Mouse (Mus musculus) MEL (cell line): ENCODE results near the gene Tradd. TPM values are rescaled to one million over a fixed set of nuclear protein-coding genes. Genes with fewer than 3 reads are reported as not detected.

Source experiments
- DNase-seq: peaks from one replicate; pipeline ENCODE4 v3.0.0; 2011; ENCODE audit warnings: low read depth, low spot score
- H3K27ac ChIP-seq: 2 replicates; pipeline ENCODE4 v1.5.1; 2012; ENCODE audit warnings: low read depth, mild to moderate bottlenecking, control low read depth, low read length, moderate library complexity; ENCODE audit not compliant: control insufficient read depth
- H3K27me3 ChIP-seq, 2 experiments: fragments of 150-350 bp in 1 of 2; sonication (generic) in 1 of 2; 2 replicates each; pipeline ENCODE4 v1.6.1; 2012; ENCODE audit warnings: low read length in 2 of 2, mild to moderate bottlenecking in 2 of 2, improper control_type of control experiment in 1 of 2, moderate library complexity in 1 of 2; ENCODE audit not compliant: insufficient read depth in 2 of 2, control insufficient read depth in 1 of 2
- H3K36me3 ChIP-seq, 2 experiments: 2 replicates each; pipeline ENCODE4 v1.6.1; 2012 to 2014; ENCODE audit warnings: low read length in 2 of 2, improper control_type of control experiment in 1 of 2, inconsistent platforms in 1 of 2, mild to moderate bottlenecking in 1 of 2; ENCODE audit not compliant: insufficient read depth in 2 of 2, control insufficient read depth in 1 of 2
- H3K4me1 ChIP-seq, 2 experiments: fragments of 150-350 bp in 1 of 2; sonication (generic) in 1 of 2; 2 replicates each; pipeline ENCODE4 v1.6.1; 2012; ENCODE audit warnings: low read length in 2 of 2, improper control_type of control experiment in 1 of 2, mild to moderate bottlenecking in 1 of 2; ENCODE audit not compliant: insufficient read depth in 2 of 2, control insufficient read depth in 1 of 2
- H3K4me3 ChIP-seq, 2 experiments: fragments of 150-350 bp in 1 of 2; sonication (generic) in 1 of 2; 2 replicates each; pipeline ENCODE4 v1.5.1; 2012; ENCODE audit warnings: low read depth in 2 of 2, low read length in 2 of 2, mild to moderate bottlenecking in 2 of 2, moderate library complexity in 2 of 2, control low read depth in 1 of 2, improper control_type of control experiment in 1 of 2; ENCODE audit not compliant: control insufficient read depth in 1 of 2, insufficient read depth in 1 of 2
- H3K79me2 ChIP-seq: 2 replicates; pipeline ENCODE4 v1.6.1; 2012; ENCODE audit warnings: mild to moderate bottlenecking, low read length, moderate library complexity; ENCODE audit not compliant: control insufficient read depth, poor library complexity, insufficient read depth
- H3K9ac ChIP-seq: 2 replicates; pipeline ENCODE4 v1.6.1; 2012; ENCODE audit warnings: low read depth, mild to moderate bottlenecking, control low read depth, low read length, moderate library complexity; ENCODE audit not compliant: control insufficient read depth, poor library complexity, severe bottlenecking
- H3K9me3 ChIP-seq: fragments of 150-350 bp; sonication (generic); replicated peaks from 2 replicates; pipeline ENCODE4 v1.6.1; 2012; ENCODE audit warnings: mild to moderate bottlenecking, low read length, improper control_type of control experiment, moderate library complexity; ENCODE audit not compliant: insufficient read depth
- CHD1 ChIP-seq: IDR thresholded peaks from 2 replicates; pipeline ENCODE4 v1.6.1; 2012; ENCODE audit warnings: low read depth, mild to moderate bottlenecking, inconsistent platforms, low read length, improper control_type of control experiment
- E2F4 ChIP-seq: IDR thresholded peaks from 2 replicates; pipeline ENCODE4 v1.6.1; 2011; ENCODE audit warnings: low read depth, low read length, improper control_type of control experiment, borderline replicate concordance
- EP300 ChIP-seq, 2 experiments: IDR thresholded peaks; 2 replicates each; pipeline ENCODE4 v1.6.1; 2011; ENCODE audit warnings: improper control_type of control experiment in 2 of 2, low read length in 2 of 2, low read depth in 1 of 2, mild to moderate bottlenecking in 1 of 2
- GABPA ChIP-seq: IDR thresholded peaks from 2 replicates; pipeline ENCODE4 v1.6.1; 2012; ENCODE audit warnings: low read depth, mild to moderate bottlenecking, inconsistent platforms, low read length, improper control_type of control experiment, moderate library complexity
- HCFC1 ChIP-seq: IDR thresholded peaks from 2 replicates; pipeline ENCODE4 v1.6.1; 2012; ENCODE audit warnings: low read depth, mild to moderate bottlenecking, inconsistent platforms, low read length, improper control_type of control experiment, moderate library complexity
- JUND ChIP-seq: IDR thresholded peaks from 2 replicates; pipeline ENCODE4 v1.6.1; 2011; ENCODE audit warnings: low read depth, mild to moderate bottlenecking, improper control_type of control experiment, low read length
- MAFK ChIP-seq: IDR thresholded peaks from 2 replicates; pipeline ENCODE4 v1.6.1; 2011; ENCODE audit warnings: low read depth, mild to moderate bottlenecking, low read length, improper control_type of control experiment, borderline replicate concordance
- MAX ChIP-seq: IDR thresholded peaks from 2 replicates; pipeline ENCODE4 v1.6.1; 2011; ENCODE audit warnings: low read length, improper control_type of control experiment
- MAZ ChIP-seq: IDR thresholded peaks from 2 replicates; pipeline ENCODE4 v1.6.1; 2012; ENCODE audit warnings: low read depth, mild to moderate bottlenecking, inconsistent platforms, low read length, improper control_type of control experiment
- MXI1 ChIP-seq: IDR thresholded peaks from 2 replicates; pipeline ENCODE4 v1.6.1; 2011; ENCODE audit warnings: mild to moderate bottlenecking, low read depth, low read length, improper control_type of control experiment
- MYB ChIP-seq: IDR thresholded peaks from 2 replicates; pipeline ENCODE4 v1.6.1; 2011; ENCODE audit warnings: mild to moderate bottlenecking, low read depth, low read length, improper control_type of control experiment
- MYC ChIP-seq: IDR thresholded peaks from 2 replicates; pipeline ENCODE4 v1.6.1; 2011; ENCODE audit warnings: low read depth, mild to moderate bottlenecking, low read length, improper control_type of control experiment, moderate library complexity
- NELFE ChIP-seq: IDR thresholded peaks from 2 replicates; pipeline ENCODE4 v1.6.1; 2011; ENCODE audit warnings: low read depth, low read length, improper control_type of control experiment
- NRF1 ChIP-seq: IDR thresholded peaks from 2 replicates; pipeline ENCODE4 v1.6.1; 2014; ENCODE audit warnings: low read depth, mild to moderate bottlenecking, inconsistent platforms, low read length, improper control_type of control experiment, moderate library complexity; ENCODE audit not compliant: poor library complexity, insufficient read depth, severe bottlenecking
- POLR2A ChIP-seq, 2 experiments: IDR thresholded peaks; 2 replicates each; pipeline ENCODE4 v1.6.1; 2011 to 2012; ENCODE audit warnings: low read length in 2 of 2, mild to moderate bottlenecking in 2 of 2, control low read depth in 1 of 2, improper control_type of control experiment in 1 of 2, low read depth in 1 of 2, moderate library complexity in 1 of 2; ENCODE audit not compliant: control insufficient read depth in 1 of 2, insufficient read depth in 1 of 2, poor library complexity in 1 of 2
- POLR2AphosphoS5 ChIP-seq: IDR thresholded peaks from 2 replicates; pipeline ENCODE4 v1.6.1; 2012; ENCODE audit warnings: low read depth, borderline replicate concordance, mild to moderate bottlenecking, inconsistent platforms, low read length, moderate library complexity, mixed read lengths
- RCOR1 ChIP-seq: IDR thresholded peaks from 2 replicates; pipeline ENCODE4 v1.6.1; 2012; ENCODE audit warnings: low read depth, mild to moderate bottlenecking, inconsistent platforms, low read length, improper control_type of control experiment
- SIN3A ChIP-seq: IDR thresholded peaks from 2 replicates; pipeline ENCODE4 v1.6.1; 2012; ENCODE audit warnings: low read length, improper control_type of control experiment, inconsistent platforms
- TBP ChIP-seq: IDR thresholded peaks from 2 replicates; pipeline ENCODE4 v1.8.0; 2011; ENCODE audit warnings: low read depth, low read length, improper control_type of control experiment
- TCF12 ChIP-seq: IDR thresholded peaks from 2 replicates; pipeline ENCODE4 v1.6.1; 2014; ENCODE audit warnings: low read depth, mild to moderate bottlenecking, inconsistent platforms, low read length, improper control_type of control experiment, moderate library complexity
- UBTF ChIP-seq: IDR thresholded peaks from 2 replicates; pipeline ENCODE4 v1.6.1; 2012; ENCODE audit warnings: low read depth, mild to moderate bottlenecking, inconsistent platforms, low read length, improper control_type of control experiment, moderate library complexity, borderline replicate concordance; ENCODE audit not compliant: insufficient read depth
- USF2 ChIP-seq, 2 experiments: IDR thresholded peaks; 2 replicates each; pipeline ENCODE4 v1.6.1; 2011 to 2012; ENCODE audit warnings: improper control_type of control experiment in 2 of 2, low read length in 2 of 2, borderline replicate concordance in 1 of 2, inconsistent platforms in 1 of 2, low read depth in 1 of 2, mild to moderate bottlenecking in 1 of 2; ENCODE audit not compliant: insufficient read depth in 1 of 2
- ZC3H11A ChIP-seq: IDR thresholded peaks from 2 replicates; pipeline ENCODE4 v1.6.1; 2012; ENCODE audit warnings: low read depth, mild to moderate bottlenecking, inconsistent platforms, low read length, improper control_type of control experiment
- ZKSCAN1 ChIP-seq: IDR thresholded peaks from 2 replicates; pipeline ENCODE4 v1.6.1; 2012; ENCODE audit warnings: low read depth, mild to moderate bottlenecking, inconsistent platforms, low read length, improper control_type of control experiment, moderate library complexity
- ZNF384 ChIP-seq: IDR thresholded peaks from 2 replicates; pipeline ENCODE4 v1.6.1; 2012; ENCODE audit warnings: low read depth, mild to moderate bottlenecking, inconsistent platforms, low read length, improper control_type of control experiment
- polyA plus RNA-seq, 2 experiments: library from polyadenylated mRNA; stranded (reverse) in 1 of 2; unstranded in 1 of 2; fragments of >175 nt in 1 of 2; fragments of >200 nt in 1 of 2; gene quantifications; 2 replicates each; pipeline versions ENCODE4 v1.2.1 to v1.2.4; 2012; ENCODE audit warnings: low replicate concordance in 2 of 2, low read depth in 1 of 2; ENCODE audit not compliant: insufficient read length in 2 of 2, insufficient read depth in 1 of 2, missing spikeins in 1 of 2
- total RNA-seq: library from RNA; depleted of rRNA; stranded (reverse); fragments of 300-350 nt; gene quantifications from 2 replicates; pipeline ENCODE4 v1.2.3, GENCODE M21; 2012

Gene Tradd
- total and polyA plus RNA-seq, 3 experiments, result 31.0 to 33.5 TPM; not detected in 1

- no peak for TF ChIP-seq E2F4
- no peak for TF ChIP-seq ZNF384
- peak; percentile 76 for TF ChIP-seq MXI1
- peak; percentile 45; the same call in 1 of the 2 replicates for TF ChIP-seq MAX
- TF ChIP-seq SIN3A, result peak; percentile 95
- TF ChIP-seq UBTF, result no peak
- TF ChIP-seq NRF1, result no peak
- TF ChIP-seq CHD1, result no peak
- TF ChIP-seq ZC3H11A, result no peak
- peak in 1 of 2 experiments; percentile 25; a peak in 1 of 4 replicates for TF ChIP-seq EP300 (IDR thresholded peaks at IDR 0.05; ENCODE audit: low read depth in 1 of 2, low read length in 2 of 2)
- TF ChIP-seq TBP, result peak; percentile 49; the same call in 1 of the 2 replicates
- peak; percentile 92 for TF ChIP-seq HCFC1
- peak; percentile 76 for TF ChIP-seq TCF12
- no peak for TF ChIP-seq JUND
- peak; percentile 43; the same call in 1 of the 2 replicates for TF ChIP-seq MAZ
- TF ChIP-seq MYB, result no peak
- no peak for TF ChIP-seq RCOR1
- TF ChIP-seq NELFE, result peak; percentile 84
- TF ChIP-seq USF2 (IDR thresholded peaks at IDR 0.05; ENCODE audit: borderline replicate concordance in 1 of 2, insufficient read depth in 1 of 2, low read depth in 1 of 2, low read length in 2 of 2), result no peak
- TF ChIP-seq MAFK, result no peak
Observed at GRCm38 (mm10) chr8:105297511-105298192, 33.2 kb upstream of the Tradd start, which contains the start of gene E2f4 (continued).

GRCm38 (mm10) chr8:105295895-105296573, 31.6 kb upstream of the Tradd start, which contains the start of gene Exoc3l:
Gene Exoc3l, minus strand, starts transcription at chr8:105296101.
- peak within 1 kb of the TSS; percentile 78 for H3K9ac ChIP-seq
- no peaks in the 10 kb centered on the region for H3K9me3 ChIP-seq
- peaks cover 32% of the 10 kb centered on the region for H3K79me2 ChIP-seq
- TF ChIP-seq POLR2A (IDR thresholded peaks at IDR 0.05; ENCODE audit: control insufficient read depth in 1 of 2, insufficient read depth in 1 of 2, low read depth in 1 of 2, low read length in 2 of 2, poor library complexity in 1 of 2) (no peak), GABPA (no peak), POLR2AphosphoS5 (no peak), MYC (no peak), ZC3H11A (no peak), CHD1 (no peak), MAFK (no peak), ZKSCAN1 (no peak), MYB (no peak)
- TF ChIP-seq, all 39 proteins: peak for 0
- Histone ChIP-seq H3K27ac (peak within 1 kb of the TSS; percentile 69; the same call in 1 of the 2 replicates), H3K27me3 (no peaks in the 10 kb centered on the region), H3K4me3 (peak within 1 kb of the TSS; percentile 81 to 86), H3K4me1 (peaks cover 11 to 21% of the 10 kb centered on the region in 2 experiments), H3K36me3 (peaks cover 7 to 21% of the 10 kb centered on the region in 2 experiments)
- DNase-seq, result no peak
